Mouse (Mus musculus): ENCODE data around the gene Gm20831.
"Not testable (repeated sequence)": the region's sequence is repeated elsewhere in the genome, so short reads cannot be mapped to it uniquely, and the experiment has no call there.

Gm20831 gene

DNA sequence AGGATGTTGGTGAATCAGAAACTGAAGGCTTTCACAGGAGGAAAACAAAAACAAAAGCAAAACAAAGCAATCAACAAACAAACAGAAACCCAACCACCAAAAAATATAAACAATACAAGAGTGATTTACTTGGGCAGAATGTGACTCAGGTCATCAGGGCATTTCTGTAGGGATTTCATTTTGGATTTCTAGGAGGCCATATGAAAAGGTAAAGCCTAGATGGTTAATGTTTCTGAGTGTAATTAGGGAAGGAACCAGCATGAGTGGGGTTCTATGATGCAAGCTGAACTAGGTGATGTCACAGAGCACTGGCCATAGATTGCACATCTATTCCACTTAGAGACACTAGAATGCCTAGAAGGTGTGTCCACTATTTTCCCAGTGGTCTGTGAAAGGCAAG, at the start of gene Gm20831, which contains the start of gene Gm20772:
Gene Gm20831 (plus strand): TSS at position 301 of the 400 bp plus-strand sequence.
Gene Gm20772 (plus strand): TSS at position 301 of the 400 bp plus-strand sequence.
- not testable (repeated sequence) for DNase-seq (ENCODE audit: low spot score in 2 of 2)

DNA sequence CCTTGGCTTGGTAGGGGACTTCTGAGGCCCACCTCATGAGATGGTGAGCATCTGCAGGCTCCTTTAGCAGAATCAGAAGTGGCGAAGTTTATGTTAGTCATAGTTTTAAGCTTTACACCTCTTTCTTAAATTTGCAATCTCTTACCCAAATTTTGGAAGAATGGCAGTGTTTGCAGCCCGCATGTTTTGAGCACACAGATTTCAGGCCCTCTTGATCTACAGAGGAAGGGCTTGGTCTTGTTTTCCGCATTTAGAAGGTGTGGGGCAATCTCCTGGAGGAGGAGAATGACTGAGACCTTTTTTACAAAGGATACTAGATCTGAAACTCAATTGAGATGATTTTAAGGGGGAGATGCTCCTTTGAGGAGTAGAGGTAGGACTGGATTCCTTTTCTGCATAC, 28.4 kb upstream of the Gm20831 start, which contains the start of gene Gm21904:
Gene Gm21904 (minus strand): TSS at position 101 of the 400 bp plus-strand sequence.
- DNase-seq (ENCODE audit: low spot score in 2 of 2) = not testable (repeated sequence)

DNA sequence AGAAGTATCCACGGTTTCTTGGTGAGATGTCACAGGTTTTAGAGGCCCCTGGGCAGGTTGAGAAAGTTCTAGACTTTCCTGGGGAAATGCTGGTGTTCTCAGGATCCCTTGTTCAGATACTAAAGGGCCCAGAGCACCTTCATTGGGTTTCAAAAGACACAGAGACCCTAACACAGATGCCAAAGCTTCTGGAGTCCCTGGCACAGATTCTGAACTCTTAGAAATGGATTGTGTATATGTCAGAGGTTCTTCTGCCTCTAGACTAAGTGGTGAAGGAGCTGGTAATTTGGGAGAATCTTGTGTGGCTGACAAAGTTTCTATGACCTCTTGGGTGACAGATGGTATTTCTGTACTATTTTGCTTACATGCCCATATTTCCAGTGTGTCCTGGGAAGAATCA, 62.7 kb downstream of the Gm20831 start, which contains the start of gene Srsy:
Gene Srsy (minus strand): TSS at position 101 of the 400 bp plus-strand sequence.
- DNase-seq (ENCODE audit: low spot score in 2 of 2) = not testable (repeated sequence)
